Mouse (Mus musculus) ES-Bruce4 (cell line): ENCODE data around the gene Apoa1. TPM values are rescaled to one million over a fixed set of nuclear protein-coding genes. Genes with fewer than 3 reads are reported as not detected.

Experiments used
- H3K27ac ChIP-seq: 2 replicates; pipeline ENCODE4 v1.5.1; 2012; ENCODE audit warnings: low read length, inconsistent platforms; ENCODE audit not compliant: insufficient read depth
- H3K27me3 ChIP-seq: 2 replicates; pipeline ENCODE4 v1.6.1; 2012; ENCODE audit warnings: mild to moderate bottlenecking, low read length, inconsistent platforms; ENCODE audit not compliant: control insufficient read depth, poor library complexity, insufficient read depth, severe bottlenecking
- H3K36me3 ChIP-seq: 2 replicates; pipeline ENCODE4 v1.6.1; 2012; ENCODE audit warnings: inconsistent platforms, mild to moderate bottlenecking, low read length, moderate library complexity; ENCODE audit not compliant: control insufficient read depth, poor library complexity, insufficient read depth, severe bottlenecking
- H3K4me1 ChIP-seq: one replicate; pipeline ENCODE4 v1.8.1; 2011; ENCODE audit warnings: low read length; ENCODE audit not compliant: control insufficient read depth, insufficient read depth
- H3K4me3 ChIP-seq: 2 replicates; pipeline ENCODE4 v1.5.1; 2011; ENCODE audit warnings: low read depth, mild to moderate bottlenecking, low read length
- H3K9ac ChIP-seq: 2 replicates; pipeline ENCODE4 v1.6.1; 2012; ENCODE audit warnings: low read depth, mild to moderate bottlenecking, inconsistent platforms; ENCODE audit not compliant: poor library complexity, severe bottlenecking
- H3K9me3 ChIP-seq: replicated peaks from 2 replicates; pipeline ENCODE4 v1.6.1; 2012; ENCODE audit warnings: mild to moderate bottlenecking, low read length, inconsistent platforms; ENCODE audit not compliant: control insufficient read depth, poor library complexity, insufficient read depth, severe bottlenecking
- CTCF ChIP-seq: IDR thresholded peaks from one replicate; pipeline ENCODE4 v1.8.1; 2011; ENCODE audit warnings: low read depth, low read length
- EP300 ChIP-seq: IDR thresholded peaks from 2 replicates; pipeline ENCODE4 v1.6.1; 2011; ENCODE audit warnings: low read depth, low read length; ENCODE audit not compliant: insufficient read depth
- POLR2A ChIP-seq: IDR thresholded peaks from one replicate; pipeline ENCODE4 v1.8.1; 2011; ENCODE audit warnings: low read length; ENCODE audit not compliant: insufficient read depth
- polyA plus RNA-seq: library from polyadenylated mRNA; stranded (reverse); fragments of >200 nt; gene quantifications from 2 replicates; pipeline ENCODE4 v1.2.4, GENCODE M21; 2011; ENCODE audit warnings: low read depth; ENCODE audit not compliant: missing spikeins, insufficient read depth, insufficient read length

Gene Apoa1
- polyA plus RNA-seq, 1 experiment, result not detected

GRCm38 (mm10) chr9:46256658-46257385 is 28.4 kb downstream of the Apoa1 start:
- no peaks in the 10 kb centered on the region for H3K9me3 ChIP-seq
- no peak overlapping the region for H3K4me3 ChIP-seq
- TF ChIP-seq CTCF (no peak), POLR2A (no peak), EP300 (no peak)
- peaks cover 2% of the 10 kb centered on the region for H3K4me1 ChIP-seq
- no peak overlapping the region for H3K9ac ChIP-seq
- H3K27ac ChIP-seq, result no peak overlapping the region
- no peaks in the 10 kb centered on the region for H3K27me3 ChIP-seq
- H3K36me3 ChIP-seq, result no peaks in the 10 kb centered on the region

GRCm38 (mm10) chr9:46257546-46257945 is 29.2 kb downstream of the Apoa1 start:
- peaks cover 2% of the 10 kb centered on the region for H3K4me1 ChIP-seq
- no peaks in the 10 kb centered on the region for H3K27me3 ChIP-seq
- H3K27ac ChIP-seq, result no peak overlapping the region
- no peaks in the 10 kb centered on the region for H3K36me3 ChIP-seq
- H3K4me3 ChIP-seq, result no peak overlapping the region
- H3K9me3 ChIP-seq, result no peaks in the 10 kb centered on the region
- no peak overlapping the region for H3K9ac ChIP-seq
- TF ChIP-seq EP300, result no peak
- TF ChIP-seq POLR2A, result no peak
- TF ChIP-seq CTCF, result no peak

GRCm38 (mm10) chr9:46259111-46259510 is 30.7 kb downstream of the Apoa1 start:
- H3K27me3 ChIP-seq, result no peaks in the 10 kb centered on the region
- no peak overlapping the region for H3K27ac ChIP-seq
- no peak overlapping the region for H3K9ac ChIP-seq
- H3K36me3 ChIP-seq, result no peaks in the 10 kb centered on the region
- no peaks in the 10 kb centered on the region for H3K9me3 ChIP-seq
- TF ChIP-seq POLR2A, result no peak
- TF ChIP-seq EP300, result no peak
- no peak for TF ChIP-seq CTCF
- no peak overlapping the region for H3K4me3 ChIP-seq
- H3K4me1 ChIP-seq, result peaks cover 2% of the 10 kb centered on the region

GRCm38 (mm10) chr9:46261131-46261530 is 32.8 kb downstream of the Apoa1 start:
- TF ChIP-seq CTCF (no peak), EP300 (no peak), POLR2A (no peak)
- H3K27ac ChIP-seq, result no peak overlapping the region
- no peaks in the 10 kb centered on the region for H3K36me3 ChIP-seq
- no peaks in the 10 kb centered on the region for H3K27me3 ChIP-seq
- peaks cover 2% of the 10 kb centered on the region for H3K4me1 ChIP-seq
- no peak overlapping the region for H3K9ac ChIP-seq
- no peaks in the 10 kb centered on the region for H3K9me3 ChIP-seq
- H3K4me3 ChIP-seq, result no peak overlapping the region

GRCm38 (mm10) chr9:46268343-46268873 is 40.0 kb downstream of the Apoa1 start, which contains the start of gene Apoa5:
TSS of gene Apoa5 (plus strand) at chr9:46268633.
- no peak for TF ChIP-seq POLR2A
- TF ChIP-seq CTCF, result no peak
- no peak for TF ChIP-seq EP300

GRCm38 (mm10) chr9:46269125-46269524 is 40.7 kb downstream of the Apoa1 start:
- Histone ChIP-seq H3K27ac (no peak overlapping the region), H3K4me3 (no peak overlapping the region), H3K9ac (no peak overlapping the region), H3K4me1 (no peaks in the 10 kb centered on the region), H3K27me3 (no peaks in the 10 kb centered on the region), H3K36me3 (no peaks in the 10 kb centered on the region), H3K9me3 (no peaks in the 10 kb centered on the region)
- TF ChIP-seq POLR2A (no peak), CTCF (no peak), EP300 (no peak)

More at GRCm38 (mm10) chr9:46268343-46268873, 40.0 kb downstream of the Apoa1 start, which contains the start of gene Apoa5:
- H3K9me3 ChIP-seq, result no peaks in the 10 kb centered on the region
- H3K4me1 ChIP-seq, result no peaks in the 10 kb centered on the region
- H3K9ac ChIP-seq, result no peak within 1 kb of the TSS
- no peaks in the 10 kb centered on the region for H3K36me3 ChIP-seq
- H3K27ac ChIP-seq, result no peak within 1 kb of the TSS
- no peaks in the 10 kb centered on the region for H3K27me3 ChIP-seq
- H3K4me3 ChIP-seq, result no peak within 1 kb of the TSS
